Mouse (Mus musculus) C2C12 (cell line): ENCODE results near the gene Palm2. TPM values are rescaled to one million over a fixed set of nuclear protein-coding genes. Genes with fewer than 3 reads are reported as not detected.

Source experiments
- H3K27me3 ChIP-seq: one replicate; pipeline ENCODE4 v1.6.1; 2011; ENCODE audit not compliant: control insufficient read depth, insufficient read depth, insufficient read length
- H3K36me3 ChIP-seq: one replicate; pipeline ENCODE4 v1.6.1; 2011; ENCODE audit not compliant: control insufficient read depth, insufficient read depth
- H3K4me3 ChIP-seq: one replicate; pipeline ENCODE4 v1.5.1; 2011; ENCODE audit warnings: mild to moderate bottlenecking, control low read depth; ENCODE audit not compliant: poor library complexity, insufficient read depth, severe bottlenecking
- H3K79me2 ChIP-seq: one replicate; pipeline ENCODE4 v1.6.1; 2011; ENCODE audit not compliant: control insufficient read depth, insufficient read depth
- H3K79me3 ChIP-seq: one replicate; pipeline ENCODE4 v1.6.1; 2011; ENCODE audit warnings: low read depth, control low read depth
- H3ac ChIP-seq: one replicate; pipeline ENCODE3; 2011; ENCODE audit warnings: low read depth; ENCODE audit not compliant: control insufficient read depth, insufficient read length
- CEBPB ChIP-seq: IDR thresholded peaks from one replicate; pipeline ENCODE4 v1.6.1; 2011; ENCODE audit warnings: low read depth, mild to moderate bottlenecking, control low read depth, moderate library complexity
- CTCF ChIP-seq: IDR thresholded peaks from one replicate; pipeline ENCODE4 v1.5.1; 2011; ENCODE audit not compliant: control insufficient read depth, insufficient read depth, insufficient read length
- FOSL1 ChIP-seq: IDR thresholded peaks from one replicate; pipeline ENCODE4 v1.8.0; 2011; ENCODE audit warnings: mild to moderate bottlenecking, low read length; ENCODE audit not compliant: poor library complexity, insufficient read depth, severe bottlenecking
- MAX ChIP-seq: IDR thresholded peaks from one replicate; pipeline ENCODE4 v1.6.1; 2011; ENCODE audit warnings: mild to moderate bottlenecking, control low read depth
- MYOD1 ChIP-seq: IDR thresholded peaks from one replicate; pipeline ENCODE4 v1.6.1; 2011; ENCODE audit warnings: low read depth; ENCODE audit not compliant: control insufficient read depth, insufficient read length
- MYOG ChIP-seq: IDR thresholded peaks from one replicate; pipeline ENCODE4 v1.6.1; 2011; ENCODE audit not compliant: control insufficient read depth, insufficient read length; ENCODE audit errors: extremely low read depth
- USF1 ChIP-seq: IDR thresholded peaks from one replicate; pipeline ENCODE4 v1.6.1; 2011; ENCODE audit warnings: low read depth, mild to moderate bottlenecking, control low read depth, moderate library complexity
- polyA plus RNA-seq: library from polyadenylated mRNA; unstranded; fragments of >200 nt; fragmentation: generic; extraction: Trizol; gene quantifications from one replicate; pipeline ENCODE4 v1.2.1, GENCODE M21; 2012; ENCODE audit warnings: missing spikeins

The Palm2 gene
- polyA plus RNA-seq, 1 experiment = 6.7 TPM

DNA sequence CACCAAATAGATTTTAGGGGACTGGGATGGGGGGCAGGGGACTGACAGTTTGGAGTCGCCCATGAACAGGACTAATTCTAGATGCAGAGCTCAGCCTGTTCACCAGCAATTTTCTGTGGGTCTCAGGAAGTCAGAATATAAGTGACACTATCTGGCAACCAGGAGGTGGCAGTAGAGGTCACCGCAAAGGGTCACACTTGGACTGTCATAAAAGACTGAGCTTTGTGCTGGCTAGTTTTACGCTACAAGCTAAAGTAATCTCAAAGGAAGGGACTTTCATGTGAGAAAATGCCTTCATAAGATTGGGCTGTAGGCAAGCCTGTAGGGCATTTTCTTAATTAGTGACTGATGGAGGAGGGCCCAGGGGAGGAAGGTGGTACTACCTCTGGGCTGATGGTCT, 17.8 kb downstream of the Palm2 start:
- H3K36me3 ChIP-seq = no peaks in the 10 kb centered on the region
- H3K79me2 ChIP-seq = no peaks in the 10 kb centered on the region
- H3K4me3 ChIP-seq = no peak overlapping the region
- H3ac ChIP-seq = no peak overlapping the region
- no peaks in the 10 kb centered on the region for H3K79me3 ChIP-seq
- no peak for TF ChIP-seq USF1
- peak; percentile 3 for TF ChIP-seq CTCF
- no peaks in the 10 kb centered on the region for H3K27me3 ChIP-seq

DNA sequence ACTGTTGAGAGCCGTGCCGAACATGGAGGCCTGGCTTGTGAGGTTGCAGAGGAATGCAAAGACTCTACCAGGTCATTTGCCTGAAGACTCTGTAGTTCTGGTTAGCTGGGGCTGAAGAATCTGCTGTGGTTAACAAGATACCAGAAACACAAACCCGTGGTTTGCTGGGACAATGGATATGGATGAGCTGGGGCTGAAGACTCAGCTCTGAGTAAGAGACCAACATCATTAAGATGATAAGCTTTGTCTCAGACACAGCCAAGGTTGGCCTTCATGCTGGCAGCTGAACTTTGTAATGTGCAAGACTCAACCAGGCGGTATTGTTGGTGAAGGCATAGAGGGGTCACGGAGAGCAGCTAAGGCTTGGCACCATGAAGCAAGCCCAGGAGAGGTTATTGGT, 18.6 kb downstream of the Palm2 start:
- Histone ChIP-seq H3K4me3 (no peak overlapping the region), H3K79me2 (no peaks in the 10 kb centered on the region), H3ac (no peak overlapping the region), H3K27me3 (no peaks in the 10 kb centered on the region), H3K36me3 (no peaks in the 10 kb centered on the region), H3K79me3 (no peaks in the 10 kb centered on the region)
- no peak for TF ChIP-seq CTCF
- TF ChIP-seq FOSL1 = peak; percentile 61
- peak; percentile 1 for TF ChIP-seq USF1
- TF ChIP-seq MAX = no peak
- peak; percentile 73 for TF ChIP-seq MYOD1

DNA sequence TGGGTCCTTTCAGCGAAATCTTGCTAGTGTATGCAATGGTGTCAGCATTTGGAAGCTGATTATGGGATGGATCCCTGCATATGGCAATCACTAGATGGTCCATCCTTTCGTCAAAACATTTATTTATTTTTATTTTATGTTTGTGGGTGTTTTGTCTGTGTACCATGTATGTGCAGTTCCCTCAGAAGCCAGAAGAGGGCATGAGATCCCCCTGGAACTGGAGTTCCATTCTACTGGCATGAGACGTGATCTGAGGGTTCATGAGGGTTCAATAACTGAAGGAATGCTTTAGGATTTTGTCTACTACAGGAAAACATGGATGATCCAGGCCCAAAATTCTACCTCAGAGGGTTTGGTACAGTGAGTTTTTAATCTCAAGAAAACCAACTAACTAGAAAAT, 28.3 kb downstream of the Palm2 start:
- Histone ChIP-seq H3K79me2 (no peaks in the 10 kb centered on the region), H3K79me3 (no peaks in the 10 kb centered on the region), H3K27me3 (no peaks in the 10 kb centered on the region), H3K36me3 (no peaks in the 10 kb centered on the region), H3K4me3 (no peak overlapping the region), H3ac (no peak overlapping the region)
- TF ChIP-seq MAX (no peak), MYOG (no peak), FOSL1 (no peak), CTCF (no peak), MYOD1 (no peak), CEBPB (no peak), USF1 (no peak)

DNA sequence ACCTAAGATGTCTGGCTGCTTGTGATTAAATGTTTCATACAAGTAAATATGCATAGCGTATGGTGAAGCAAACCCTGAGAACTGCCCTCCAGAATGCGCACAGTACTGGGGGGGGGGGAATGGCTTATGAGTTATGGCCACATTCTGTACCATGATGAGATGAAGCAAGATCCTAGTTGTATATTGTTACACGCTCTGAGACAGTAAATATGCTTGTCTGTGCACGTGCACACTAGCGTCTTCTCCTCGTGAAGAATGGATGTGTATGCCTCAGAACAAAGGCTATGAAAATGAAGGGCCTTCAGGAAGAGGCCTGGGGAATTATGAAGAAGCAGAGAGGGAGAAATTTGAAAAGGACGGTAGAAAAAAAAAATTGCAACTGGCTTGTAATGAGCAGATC, 48.4 kb downstream of the Palm2 start:
- Histone ChIP-seq H3K36me3 (no peaks in the 10 kb centered on the region), H3K79me2 (no peaks in the 10 kb centered on the region), H3K4me3 (no peak overlapping the region), H3ac (no peak overlapping the region), H3K79me3 (no peaks in the 10 kb centered on the region), H3K27me3 (no peaks in the 10 kb centered on the region)
- TF ChIP-seq CEBPB = no peak
- TF ChIP-seq CTCF = no peak
- no peak for TF ChIP-seq MAX
- TF ChIP-seq USF1 = no peak
- no peak for TF ChIP-seq FOSL1
- no peak for TF ChIP-seq MYOG
- no peak for TF ChIP-seq MYOD1

DNA sequence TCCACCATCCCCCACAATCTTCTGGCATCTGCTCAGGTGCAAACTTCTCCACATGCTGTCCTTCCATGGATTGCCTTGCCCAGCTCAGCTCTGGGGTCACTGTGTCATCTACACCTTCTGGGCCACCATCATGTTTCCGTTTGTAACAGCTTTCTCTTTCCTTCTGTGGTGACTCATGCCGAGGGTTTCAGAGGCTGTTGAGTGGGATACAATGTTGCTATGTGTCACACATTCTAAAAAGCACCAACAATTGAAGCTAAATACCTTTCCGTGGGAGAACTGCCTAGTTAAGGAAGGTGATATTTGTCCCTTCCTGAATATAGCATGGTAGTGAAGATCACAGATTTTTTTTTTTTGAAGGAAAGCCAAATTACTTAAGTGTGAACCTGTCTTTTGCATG, 52.3 kb downstream of the Palm2 start:
- no peak overlapping the region for H3K4me3 ChIP-seq
- H3K79me3 ChIP-seq = no peaks in the 10 kb centered on the region
- H3K27me3 ChIP-seq = no peaks in the 10 kb centered on the region
- H3K36me3 ChIP-seq = no peaks in the 10 kb centered on the region
- H3K79me2 ChIP-seq = no peaks in the 10 kb centered on the region
- no peak overlapping the region for H3ac ChIP-seq
- TF ChIP-seq MYOG (no peak), FOSL1 (no peak), MYOD1 (no peak), MAX (no peak), CEBPB (no peak), USF1 (no peak), CTCF (no peak)

DNA sequence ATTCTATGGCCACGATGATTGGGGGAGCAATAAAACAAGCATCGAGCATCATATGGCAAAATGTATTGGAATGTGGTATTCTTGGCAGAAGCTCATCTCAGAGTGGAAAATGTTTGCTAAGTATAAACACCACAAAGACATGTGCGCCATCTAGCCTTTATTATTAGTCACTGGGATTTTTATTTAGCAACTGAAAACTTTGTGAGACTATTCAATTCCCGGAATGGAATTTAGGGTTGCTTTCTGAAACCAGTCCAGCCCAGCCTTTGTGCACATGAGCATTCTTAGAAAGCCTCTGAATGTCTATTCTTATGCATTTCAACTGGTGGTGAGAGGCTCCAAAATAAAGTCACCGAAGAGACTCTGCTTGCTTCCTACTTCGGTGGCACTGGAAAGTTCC, 55.8 kb downstream of the Palm2 start:
- no peaks in the 10 kb centered on the region for H3K27me3 ChIP-seq
- H3ac ChIP-seq = no peak overlapping the region
- TF ChIP-seq MYOG (no peak), MYOD1 (no peak)
- no peak overlapping the region for H3K4me3 ChIP-seq
- H3K36me3 ChIP-seq = no peaks in the 10 kb centered on the region
- no peaks in the 10 kb centered on the region for H3K79me3 ChIP-seq
- no peaks in the 10 kb centered on the region for H3K79me2 ChIP-seq

DNA sequence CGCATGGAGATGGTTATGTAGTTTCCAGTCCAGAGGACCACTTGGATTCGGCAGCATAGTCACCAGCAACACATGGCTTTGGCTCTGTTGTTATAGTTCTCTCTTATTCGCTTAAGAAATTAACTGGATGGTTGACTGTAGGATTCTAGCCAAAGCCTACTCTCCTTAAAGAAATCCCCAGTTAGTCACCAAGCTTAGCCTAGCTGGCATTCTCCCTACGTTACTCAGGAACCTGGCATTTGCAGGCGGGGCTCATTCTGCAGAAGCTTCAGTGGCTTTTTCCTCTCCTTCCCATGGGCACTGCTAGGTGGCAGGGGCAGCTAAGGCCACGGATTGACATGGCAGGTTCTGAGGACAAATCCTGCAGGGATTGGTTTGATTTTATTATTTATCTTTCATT, 70.7 kb downstream of the Palm2 start:
- TF ChIP-seq FOSL1 = no peak
- Histone ChIP-seq H3ac (no peak overlapping the region), H3K27me3 (no peaks in the 10 kb centered on the region), H3K4me3 (no peak overlapping the region), H3K36me3 (no peaks in the 10 kb centered on the region), H3K79me3 (no peaks in the 10 kb centered on the region), H3K79me2 (no peaks in the 10 kb centered on the region)
